Mouse (Mus musculus) lung, postnatal 0 days (tissue): ENCODE data around the gene Dqx1.

Experiments used
- CTCF ChIP-seq: IDR thresholded peaks from 2 replicates; pipeline ENCODE4 v1.5.1; 2016; ENCODE audit warnings: antibody characterized with exemption, mild to moderate bottlenecking
- EP300 ChIP-seq: IDR thresholded peaks from 2 replicates; pipeline ENCODE4 v1.6.1; 2016; ENCODE audit warnings: antibody characterized with exemption, mild to moderate bottlenecking, control low read depth

DNA sequence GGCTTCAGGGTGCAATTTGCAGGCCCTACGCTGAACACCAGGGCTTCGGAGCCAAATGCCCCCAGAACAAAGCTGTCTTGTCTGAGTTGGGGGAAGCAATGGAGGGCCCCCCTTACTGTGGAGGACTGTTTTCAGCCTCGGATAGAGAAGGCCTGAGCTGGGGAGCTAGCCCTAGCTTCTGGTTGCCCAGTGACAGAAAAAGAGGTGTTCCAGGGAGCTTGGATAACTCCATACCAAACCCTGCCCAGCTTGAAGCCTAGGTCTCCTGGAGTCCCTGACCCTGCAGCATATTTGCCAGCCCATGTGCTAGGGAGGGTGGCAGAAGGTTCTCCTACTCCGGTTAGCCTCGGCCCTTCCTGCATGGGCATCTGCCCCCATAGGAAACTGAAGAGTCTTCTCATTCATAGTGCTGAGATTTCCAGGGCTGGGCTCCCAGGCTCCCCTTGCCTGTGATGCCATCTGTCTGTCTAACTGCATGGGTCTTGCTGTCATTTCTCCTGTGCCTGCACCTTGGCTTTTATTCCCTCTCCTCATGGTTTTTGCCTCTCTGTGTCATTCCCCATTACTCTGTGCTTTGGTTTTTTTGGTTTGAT lies 23.1 kb upstream of the Dqx1 start:
- TF ChIP-seq EP300 (no peak), CTCF (no peak)
